Mouse (Mus musculus): Measurements from ENCODE around the gene Lmbr1l. TPM values are rescaled to one million over a fixed set of nuclear protein-coding genes. Genes with fewer than 3 reads are reported as not detected.
A peak's percentile ranks its signal among the peaks of the same experiment; 100 is the strongest.

Lmbr1l gene
- 6.4 and 8.1 TPM in 2 replicates for polyA plus RNA-seq (2014; fragmentation: Nextera tagmentation; extraction: Ambion mirVana)

DNA sequence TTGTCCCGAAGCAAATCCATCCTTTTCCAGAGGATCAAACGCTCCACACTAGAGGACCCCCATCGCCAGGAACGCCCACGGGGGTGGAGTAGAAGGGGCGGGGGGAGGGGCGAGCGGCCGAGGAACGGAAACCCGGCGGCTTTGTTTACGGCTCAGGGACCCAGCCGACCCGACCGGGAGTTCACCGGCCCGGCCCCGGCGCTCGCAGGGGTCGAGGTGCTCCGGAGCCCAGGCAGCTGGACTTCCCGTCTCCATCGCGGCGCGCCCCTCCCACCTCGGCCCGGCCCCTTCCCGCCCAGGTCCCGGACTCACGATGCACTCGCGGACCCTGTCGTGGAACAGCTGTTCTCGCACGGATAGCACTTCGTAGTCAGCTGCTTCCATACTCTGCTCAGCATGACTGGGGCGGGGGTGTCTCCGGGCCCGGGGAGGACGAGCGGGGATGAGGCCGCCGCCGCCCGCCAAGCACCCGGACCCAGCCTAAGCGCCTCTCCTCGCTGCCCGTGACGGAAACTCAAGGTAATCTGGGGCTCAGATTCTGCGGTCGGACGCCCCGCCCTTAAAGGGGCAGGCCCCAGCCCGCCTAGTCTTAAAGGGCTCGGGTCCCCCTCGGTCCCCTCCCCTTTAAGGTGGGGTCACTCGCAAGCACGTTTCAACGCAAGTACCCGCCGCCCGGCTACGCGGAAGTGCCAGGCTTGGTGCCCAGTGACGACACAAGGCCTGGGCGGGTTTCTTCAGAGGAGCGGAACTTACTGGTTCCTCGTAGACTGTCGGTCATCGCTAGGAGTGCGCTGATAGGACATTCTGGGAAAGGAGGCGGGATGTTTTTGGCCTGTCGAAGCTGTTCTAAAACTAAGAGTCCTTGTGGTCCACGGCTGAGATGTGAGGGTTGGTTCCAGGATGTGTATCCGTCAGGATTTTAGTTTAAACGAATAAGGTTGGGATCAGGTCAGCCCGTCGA, at the start of gene Lmbr1l:
TSS of gene Lmbr1l (minus strand) at position 694 of the 961 bp plus-strand sequence.
- H3K36me3 ChIP-seq (replicated peaks; ENCODE audit: control insufficient read depth, insufficient read depth): peaks cover 19% of the 10 kb centered on the region
- peak within 1 kb of the TSS; percentile 90 for H3K9ac ChIP-seq
- H3K4me3 ChIP-seq (replicated peaks; ENCODE audit: low read length): peak within 1 kb of the TSS; percentile 92
- peak; percentile 99 for DNase-seq (ENCODE audit: low spot score)
- under 1% methylated on average over 82 of the region's 82 CpGs for WGBS
- peak within 1 kb of the TSS; percentile 76 for H3K4me2 ChIP-seq (replicated peaks)
- H3K27ac ChIP-seq: peak within 1 kb of the TSS; percentile 97
- no peaks in the 10 kb centered on the region for H3K27me3 ChIP-seq (ENCODE audit: control insufficient read depth, insufficient read depth, low read length)
- H3K4me1 ChIP-seq (replicated peaks; ENCODE audit: control insufficient read depth, insufficient read depth, low read length): peaks cover 27% of the 10 kb centered on the region
- H3K9me3 ChIP-seq (ENCODE audit: control insufficient read depth, low read length): no peaks in the 10 kb centered on the region
- peak; percentile 99 for ATAC-seq (ENCODE audit: low FRiP score)

DNA sequence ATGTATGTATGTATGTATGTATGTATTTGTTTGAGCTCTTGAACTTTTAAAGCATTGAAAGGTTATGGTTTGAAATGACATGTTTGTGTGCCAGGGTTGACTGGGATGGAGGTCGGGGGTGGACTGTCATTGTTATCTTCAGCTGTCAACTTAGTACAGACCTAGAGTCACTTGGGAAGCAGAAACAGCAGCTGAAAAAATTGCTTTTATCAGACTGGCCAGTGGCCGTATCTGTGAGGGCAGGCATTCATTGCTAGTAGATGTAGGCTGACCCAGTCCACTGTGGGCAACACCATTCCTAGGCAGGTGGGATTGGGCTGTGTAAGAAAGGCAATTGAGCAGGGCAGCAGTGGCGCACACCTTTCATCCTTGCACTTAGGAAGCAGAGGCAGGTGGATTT, 41.5 kb upstream of the Lmbr1l start:
- 0 out of 2 replicates have a peak, but pooled peaks cover 5% of the 10 kb centered on the region for H3K9me3 ChIP-seq (ENCODE audit: control insufficient read depth, low read length)
- H3K4me2 ChIP-seq (replicated peaks): no peak overlapping the region
- 83% methylated on average over 3 of the region's 3 CpGs for WGBS

DNA sequence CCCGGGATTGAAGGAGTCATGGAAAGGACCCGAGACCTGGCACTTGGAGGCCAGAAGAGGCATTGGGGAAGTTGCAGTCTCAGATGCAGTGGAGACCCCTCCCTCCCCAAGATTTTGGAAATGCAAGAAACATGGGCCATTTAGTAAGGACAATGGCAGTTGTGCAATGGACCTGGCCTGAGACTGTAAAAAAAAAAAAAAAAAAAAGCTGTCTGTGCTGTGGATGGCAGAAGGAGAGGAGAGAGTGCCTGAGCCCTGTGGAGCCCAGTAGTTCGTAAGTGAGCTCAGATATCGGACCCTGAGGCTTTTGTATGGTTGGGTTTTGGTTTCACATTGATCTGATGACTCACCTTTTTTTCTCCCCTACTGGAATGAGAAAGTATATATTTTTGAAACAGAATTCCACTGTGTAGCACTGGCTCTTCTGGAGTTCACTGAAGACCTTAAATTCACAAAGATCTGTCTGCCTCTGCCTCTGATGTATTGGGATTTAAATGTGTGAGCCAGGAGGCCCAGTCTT, 40.9 kb upstream of the Lmbr1l start:
- H3K4me1 ChIP-seq (replicated peaks; ENCODE audit: control insufficient read depth, insufficient read depth, low read length): peaks cover 13% of the 10 kb centered on the region
- no peak overlapping the region for H3K4me3 ChIP-seq (replicated peaks; ENCODE audit: low read length)
- DNase-seq (ENCODE audit: low spot score) (no peak), ATAC-seq (ENCODE audit: low FRiP score) (no peak)
- no peak overlapping the region for H3K27ac ChIP-seq
- no peak overlapping the region for H3K4me2 ChIP-seq (replicated peaks)
- 0 out of 2 replicates have a peak, but pooled peaks cover 2% of the 10 kb centered on the region for H3K9me3 ChIP-seq (ENCODE audit: control insufficient read depth, low read length)
- 86% methylated on average over 4 of the region's 4 CpGs for WGBS
- no peaks in the 10 kb centered on the region for H3K36me3 ChIP-seq (replicated peaks; ENCODE audit: control insufficient read depth, insufficient read depth)
- H3K9ac ChIP-seq: no peak overlapping the region
- no peaks in the 10 kb centered on the region for H3K27me3 ChIP-seq (ENCODE audit: control insufficient read depth, insufficient read depth, low read length)

More for the DNA sequence above, 41.5 kb upstream of the Lmbr1l start:
- peaks cover 13% of the 10 kb centered on the region for H3K4me1 ChIP-seq (replicated peaks; ENCODE audit: control insufficient read depth, insufficient read depth, low read length)
- no peak for DNase-seq (ENCODE audit: low spot score)
- no peak overlapping the region for H3K9ac ChIP-seq
- no peak for ATAC-seq (ENCODE audit: low FRiP score)
- H3K27me3 ChIP-seq (ENCODE audit: control insufficient read depth, insufficient read depth, low read length): no peaks in the 10 kb centered on the region
- H3K27ac ChIP-seq: no peak overlapping the region
- no peaks in the 10 kb centered on the region for H3K36me3 ChIP-seq (replicated peaks; ENCODE audit: control insufficient read depth, insufficient read depth)
- no peak overlapping the region for H3K4me3 ChIP-seq (replicated peaks; ENCODE audit: low read length)

DNA sequence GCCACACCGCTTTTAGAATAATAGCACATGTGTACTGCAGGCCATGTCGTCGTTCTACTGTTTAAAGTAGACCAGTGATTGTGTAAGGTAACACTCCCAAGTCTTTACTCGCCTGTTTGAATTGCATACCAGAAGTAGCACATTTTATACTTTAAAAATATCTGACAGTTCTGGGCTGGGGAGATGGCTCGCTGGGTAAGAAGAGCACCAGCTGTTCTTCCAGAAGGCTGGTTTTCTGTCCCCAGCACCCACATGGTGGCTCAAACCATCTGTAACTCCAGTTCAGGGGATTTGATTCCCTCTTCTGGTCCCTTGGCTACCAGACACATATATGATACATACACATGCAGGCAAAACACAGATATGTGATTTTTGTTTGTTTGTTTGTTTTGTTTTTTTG, 39.4 kb upstream of the Lmbr1l start:
- Histone ChIP-seq H3K27ac (no peak overlapping the region), H3K36me3 (replicated peaks; ENCODE audit: control insufficient read depth, insufficient read depth) (no peaks in the 10 kb centered on the region), H3K4me2 (replicated peaks) (no peak overlapping the region), H3K4me3 (replicated peaks; ENCODE audit: low read length) (no peak overlapping the region), H3K27me3 (ENCODE audit: control insufficient read depth, insufficient read depth, low read length) (no peaks in the 10 kb centered on the region), H3K9me3 (ENCODE audit: control insufficient read depth, low read length) (no peaks in the 10 kb centered on the region), H3K4me1 (replicated peaks; ENCODE audit: control insufficient read depth, insufficient read depth, low read length) (peaks cover 13% of the 10 kb centered on the region), H3K9ac (no peak overlapping the region)
- no peak for ATAC-seq (ENCODE audit: low FRiP score)
- WGBS: 85% methylated on average over 5 of the region's 5 CpGs
- no peak for DNase-seq (ENCODE audit: low spot score)

DNA sequence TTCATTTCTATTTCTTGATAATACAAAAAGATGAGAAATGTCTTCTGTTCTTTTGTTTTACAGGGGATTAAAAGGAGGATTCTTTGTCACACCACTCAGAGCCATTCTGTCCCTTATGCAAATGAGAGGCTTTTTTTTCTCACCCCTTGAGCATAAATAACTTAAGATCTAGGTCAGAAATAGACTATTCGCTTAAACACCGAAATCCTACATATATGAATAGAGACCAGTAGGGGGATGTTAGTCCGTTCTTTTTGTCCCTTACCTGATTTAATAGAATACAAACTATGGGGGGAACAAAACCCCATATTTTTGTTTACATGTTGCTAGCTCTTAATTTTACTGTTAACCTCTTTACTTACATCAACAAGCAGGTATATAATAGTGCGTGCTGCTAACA, 38.0 kb upstream of the Lmbr1l start:
- Histone ChIP-seq H3K9ac (peak overlapping the region; percentile 100), H3K9me3 (ENCODE audit: control insufficient read depth, low read length) (no peaks in the 10 kb centered on the region), H3K4me1 (replicated peaks; ENCODE audit: control insufficient read depth, insufficient read depth, low read length) (peaks cover 13% of the 10 kb centered on the region), H3K4me2 (replicated peaks) (peak overlapping the region; percentile 84), H3K27ac (peak overlapping the region; percentile 100), H3K27me3 (ENCODE audit: control insufficient read depth, insufficient read depth, low read length) (no peaks in the 10 kb centered on the region), H3K36me3 (replicated peaks; ENCODE audit: control insufficient read depth, insufficient read depth) (peaks cover 12% of the 10 kb centered on the region), H3K4me3 (replicated peaks; ENCODE audit: low read length) (peak overlapping the region; percentile 91; the same call in 1 of the 2 replicates)
- WGBS: 48% methylated on average over 4 of the region's 4 CpGs
- ATAC-seq (ENCODE audit: low FRiP score) (no peak), DNase-seq (ENCODE audit: low spot score) (no peak)

DNA sequence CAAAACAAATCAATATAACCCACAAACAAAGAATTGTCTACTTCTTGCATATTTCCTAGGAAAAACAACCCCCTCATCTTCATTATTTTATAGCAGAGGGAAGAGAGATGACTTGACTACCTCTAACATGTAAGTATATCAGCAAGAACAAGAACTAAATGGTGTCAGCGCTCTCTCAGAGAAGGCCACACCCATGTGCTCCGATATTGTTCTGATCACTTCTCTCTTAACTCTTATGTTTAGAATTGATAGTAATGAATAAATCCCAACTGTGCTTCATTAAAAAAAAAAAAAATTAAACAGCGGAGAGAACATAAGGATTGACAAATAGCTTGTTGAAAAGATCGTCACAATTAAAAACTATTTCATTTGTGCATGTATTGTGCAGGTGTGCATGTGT, 37.3 kb upstream of the Lmbr1l start:
- Histone ChIP-seq H3K4me1 (replicated peaks; ENCODE audit: control insufficient read depth, insufficient read depth, low read length) (peaks cover 13% of the 10 kb centered on the region), H3K27ac (peak overlapping the region; percentile 100), H3K27me3 (ENCODE audit: control insufficient read depth, insufficient read depth, low read length) (no peaks in the 10 kb centered on the region), H3K4me2 (replicated peaks) (peak overlapping the region; percentile 84), H3K9ac (peak overlapping the region; percentile 100), H3K9me3 (ENCODE audit: control insufficient read depth, low read length) (no peaks in the 10 kb centered on the region), H3K4me3 (replicated peaks; ENCODE audit: low read length) (peak overlapping the region; percentile 91), H3K36me3 (replicated peaks; ENCODE audit: control insufficient read depth, insufficient read depth) (peaks cover 18% of the 10 kb centered on the region)
- peak; percentile 60 for DNase-seq (ENCODE audit: low spot score)
- WGBS: 44% methylated on average over 4 of the region's 4 CpGs
- no peak for ATAC-seq (ENCODE audit: low FRiP score)

DNA sequence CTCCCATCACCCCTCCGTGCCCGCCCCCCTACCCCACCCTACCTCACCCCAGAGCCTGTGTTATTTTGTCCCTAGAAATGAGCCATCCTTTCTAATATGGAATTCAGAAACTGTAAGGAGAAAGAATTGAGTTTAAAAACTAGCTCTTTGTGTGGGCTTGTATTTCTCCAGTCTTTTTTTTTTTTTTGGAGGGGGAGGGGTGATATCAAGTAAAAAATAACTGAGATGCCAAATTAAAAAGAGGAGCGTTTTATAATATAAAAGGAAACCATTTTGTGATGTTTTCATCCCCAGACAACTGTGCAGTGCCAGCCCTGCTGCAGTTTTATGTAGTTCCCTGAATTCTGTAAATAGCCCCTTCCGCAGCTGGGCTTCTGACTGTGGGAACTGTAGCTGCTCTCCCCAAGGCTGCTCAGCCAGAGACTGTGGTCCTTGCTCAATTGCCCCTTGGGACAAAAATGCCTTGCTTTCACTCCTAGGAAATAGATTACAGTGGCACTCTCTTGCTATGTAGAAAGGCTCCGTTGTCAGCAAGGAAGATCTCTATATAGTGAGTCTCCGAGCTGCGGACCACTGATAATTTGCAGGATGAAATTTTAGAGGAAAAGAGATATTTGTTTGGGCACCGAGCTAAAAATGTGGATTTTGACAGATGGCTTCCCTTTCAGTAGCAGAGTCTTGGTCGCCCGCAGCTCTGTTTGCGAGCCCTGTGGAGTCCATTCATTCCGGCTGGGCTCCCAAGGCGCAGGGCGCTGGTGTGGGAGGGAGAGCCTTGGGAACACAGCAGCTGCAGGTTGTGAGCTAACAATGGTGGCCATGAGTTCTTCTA, 36.6 kb upstream of the Lmbr1l start:
- H3K4me1 ChIP-seq (replicated peaks; ENCODE audit: control insufficient read depth, insufficient read depth, low read length): peaks cover 13% of the 10 kb centered on the region
- no peaks in the 10 kb centered on the region for H3K27me3 ChIP-seq (ENCODE audit: control insufficient read depth, insufficient read depth, low read length)
- peaks cover 20% of the 10 kb centered on the region for H3K36me3 ChIP-seq (replicated peaks; ENCODE audit: control insufficient read depth, insufficient read depth)
- H3K9me3 ChIP-seq (ENCODE audit: control insufficient read depth, low read length): no peaks in the 10 kb centered on the region
- H3K27ac ChIP-seq: peak overlapping the region; percentile 100
- ATAC-seq (ENCODE audit: low FRiP score) (0 out of 2 replicates have a peak, but pooled peaks have one; percentile 3), DNase-seq (ENCODE audit: low spot score) (peak; percentile 74)
- peak overlapping the region; percentile 91 for H3K4me3 ChIP-seq (replicated peaks; ENCODE audit: low read length)
- WGBS: 6% methylated on average over 14 of the region's 14 CpGs
- peak overlapping the region; percentile 84 for H3K4me2 ChIP-seq (replicated peaks)
- peak overlapping the region; percentile 100 for H3K9ac ChIP-seq

DNA sequence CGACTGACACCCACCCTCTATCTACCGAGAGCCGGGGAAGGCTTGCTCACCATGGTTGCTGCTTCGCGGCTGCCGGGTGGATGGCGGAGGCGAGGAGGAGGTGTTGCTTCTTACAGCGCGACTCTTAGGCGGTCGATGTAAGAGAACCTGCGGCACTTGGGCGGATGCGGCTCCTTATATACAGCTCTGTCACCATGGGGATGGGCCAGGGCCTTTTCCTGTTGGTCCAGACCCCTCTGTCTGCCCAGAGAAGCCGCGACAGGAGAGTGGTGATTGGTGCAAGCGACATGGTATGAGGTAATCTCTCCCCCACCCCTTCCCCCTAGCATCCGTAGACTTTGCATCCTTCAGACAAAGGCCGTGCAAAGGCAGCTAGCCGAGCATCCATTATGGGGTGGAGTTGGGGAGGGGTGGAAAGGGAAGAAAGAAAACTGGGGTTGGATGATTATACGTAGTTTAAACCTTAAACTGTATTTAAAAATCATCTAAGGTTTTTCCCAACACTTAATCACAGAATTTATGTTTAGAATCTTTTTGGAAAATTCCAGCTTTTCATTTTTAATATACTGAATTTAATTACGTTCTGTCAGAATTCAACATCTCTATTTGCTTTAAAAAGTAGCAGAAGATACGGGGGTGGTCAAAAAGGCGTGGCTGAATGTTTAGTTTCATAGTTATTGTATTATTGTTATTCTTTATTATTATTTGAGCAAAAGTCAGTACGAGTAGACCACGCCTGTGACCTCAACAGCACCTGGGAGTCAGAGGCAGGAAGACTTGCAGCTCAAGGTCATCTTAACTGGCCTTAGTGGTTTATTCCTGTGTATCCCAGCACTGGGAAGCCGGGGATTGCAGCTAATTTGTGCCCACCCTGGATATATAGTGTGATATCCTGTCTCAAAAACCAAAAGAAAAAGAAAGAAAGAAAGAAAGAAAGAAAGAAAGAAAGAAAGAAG, 35.6 kb upstream of the Lmbr1l start, which contains the start of the genes Gm49450 and Tuba1a:
TSS of gene Gm49450 (minus strand) at position 151 of the 956 bp plus-strand sequence.
TSS of gene Tuba1a (minus strand) at position 303 of the 956 bp plus-strand sequence.
- peak within 1 kb of the TSS; percentile 100 for H3K9ac ChIP-seq

More for the DNA sequence above, 35.6 kb upstream of the Lmbr1l start, which contains the start of the genes Gm49450 and Tuba1a:
- Histone ChIP-seq H3K27me3 (ENCODE audit: control insufficient read depth, insufficient read depth, low read length) (no peaks in the 10 kb centered on the region), H3K36me3 (replicated peaks; ENCODE audit: control insufficient read depth, insufficient read depth) (peaks cover 30% of the 10 kb centered on the region), H3K4me3 (replicated peaks; ENCODE audit: low read length) (peak within 1 kb of the TSS; percentile 91), H3K27ac (peak within 1 kb of the TSS; percentile 100), H3K4me1 (replicated peaks; ENCODE audit: control insufficient read depth, insufficient read depth, low read length) (peaks cover 13% of the 10 kb centered on the region), H3K4me2 (replicated peaks) (peak within 1 kb of the TSS; percentile 84), H3K9me3 (ENCODE audit: control insufficient read depth, low read length) (no peaks in the 10 kb centered on the region)
- ATAC-seq (ENCODE audit: low FRiP score): peak; percentile 97
- WGBS: 2% methylated on average over 28 of the region's 28 CpGs
- DNase-seq (ENCODE audit: low spot score): peak; percentile 99
